Mouse (Mus musculus) forebrain, embryonic 15.5 days (tissue): ENCODE data around the gene Pianp. TPM values are rescaled to one million over a fixed set of nuclear protein-coding genes. Genes with fewer than 3 reads are reported as not detected.

ENCODE experiments used
- ATAC-seq: fragments of 200-750 bp; cut with Nextera tagmentation; replicated peaks from 2 replicates; pipeline ENCODE4 v1.8.0; 2017; ENCODE audit warnings: mild to moderate bottlenecking, moderate TSS enrichment, moderate library complexity
- H3K27ac ChIP-seq: fragments of 300-500 bp; sonication (generic); replicated peaks from 2 replicates; pipeline ENCODE4 v1.5.1; 2015; ENCODE audit warnings: mild to moderate bottlenecking, inconsistent platforms
- H3K27me3 ChIP-seq: fragments of 300-500 bp; sonication (generic); 2 replicates; pipeline ENCODE4 v1.6.1; 2015; ENCODE audit warnings: inconsistent platforms
- H3K36me3 ChIP-seq: fragments of 300-500 bp; sonication (generic); 2 replicates; pipeline ENCODE4 v1.6.1; 2015; ENCODE audit warnings: mild to moderate bottlenecking, inconsistent platforms
- H3K4me1 ChIP-seq: fragments of 300-500 bp; sonication (generic); 2 replicates; pipeline ENCODE4 v1.6.1; 2015; ENCODE audit warnings: inconsistent platforms
- H3K4me2 ChIP-seq: fragments of 300-500 bp; sonication (generic); replicated peaks from 2 replicates; pipeline ENCODE4 v1.6.1; 2015; ENCODE audit warnings: mild to moderate bottlenecking, inconsistent platforms
- H3K4me3 ChIP-seq: fragments of 300-500 bp; sonication (generic); 2 replicates; pipeline ENCODE4 v1.5.1; 2015; ENCODE audit warnings: mild to moderate bottlenecking, inconsistent platforms
- H3K9ac ChIP-seq: fragments of 300-500 bp; sonication (generic); replicated peaks from 2 replicates; pipeline ENCODE4 v1.6.1; 2015; ENCODE audit warnings: mild to moderate bottlenecking, inconsistent platforms
- H3K9me3 ChIP-seq: fragments of 300-500 bp; sonication (generic); 2 replicates; pipeline ENCODE4 v1.6.1; 2016; ENCODE audit warnings: inconsistent platforms
- WGBS: fragments of 180-500 bp; shearing (Covaris S2); methylation state at CpG from one replicate; pipeline ENCODE4 v1.1.7; 2015; ENCODE audit warnings: mixed read lengths; 5-methylcytosine and 5-hydroxymethylcytosine counted together
- polyA plus RNA-seq: library from polyadenylated mRNA; unstranded; fragments of >200 nt; fragmentation: Nextera tagmentation; extraction: Ambion mirVana; gene quantifications from 2 replicates; pipeline ENCODE4 v1.2.1, GENCODE M21; 2015

Gene Pianp
- polyA plus RNA-seq, 1 experiment from 2014 or later: 30.4 TPM

GRCm38 (mm10) chr6:124992241-124992640, 4.3 kb upstream of the Pianp start:
- H3K9ac ChIP-seq: no peak overlapping the region
- no peaks in the 10 kb centered on the region for H3K36me3 ChIP-seq
- no peak overlapping the region for H3K4me3 ChIP-seq
- 60% methylated on average over 4 of the region's 4 CpGs for WGBS
- H3K27me3 ChIP-seq: peaks cover 6% of the 10 kb centered on the region; the same call in 1 of the 2 replicates
- ATAC-seq: peak; percentile 41; the same call in 1 of the 2 replicates
- peaks cover 12% of the 10 kb centered on the region for H3K4me1 ChIP-seq
- H3K9me3 ChIP-seq: no peaks in the 10 kb centered on the region
- H3K27ac ChIP-seq: peak overlapping the region; percentile 55
- no peak overlapping the region for H3K4me2 ChIP-seq

- no peak overlapping the region for H3K9ac ChIP-seq
- H3K27me3 ChIP-seq: peaks cover 6% of the 10 kb centered on the region; the same call in 1 of the 2 replicates
- WGBS: 84% methylated on average over 9 of the region's 9 CpGs
- H3K4me1 ChIP-seq: peaks cover 23% of the 10 kb centered on the region
- no peaks in the 10 kb centered on the region for H3K36me3 ChIP-seq
- peak overlapping the region; percentile 55 for H3K27ac ChIP-seq
- no peak overlapping the region for H3K4me2 ChIP-seq
- H3K9me3 ChIP-seq: no peaks in the 10 kb centered on the region
- ATAC-seq: no peak
- H3K4me3 ChIP-seq: no peak overlapping the region
Measured at GRCm38 (mm10) chr6:124993365-124993764, 3.1 kb upstream of the Pianp start.

- WGBS: 10% methylated on average over 11 of the region's 11 CpGs
- Histone ChIP-seq H3K4me3 (no peak overlapping the region; the same call in 1 of the 2 replicates), H3K36me3 (no peaks in the 10 kb centered on the region), H3K4me1 (peaks cover 28% of the 10 kb centered on the region), H3K4me2 (0 out of 2 replicates have a peak overlapping the region, but pooled peaks have one; percentile 5), H3K9me3 (no peaks in the 10 kb centered on the region), H3K9ac (no peak overlapping the region), H3K27ac (no peak overlapping the region), H3K27me3 (peaks cover 11% of the 10 kb centered on the region)
- no peak for ATAC-seq
Measured at GRCm38 (mm10) chr6:124993876-124994275, 2.6 kb upstream of the Pianp start.

- Histone ChIP-seq H3K4me3 (no peak overlapping the region), H3K9ac (no peak overlapping the region), H3K27me3 (peaks cover 21% of the 10 kb centered on the region), H3K4me2 (no peak overlapping the region), H3K4me1 (peaks cover 30% of the 10 kb centered on the region), H3K36me3 (no peaks in the 10 kb centered on the region), H3K27ac (no peak overlapping the region), H3K9me3 (no peaks in the 10 kb centered on the region)
- WGBS: 74% methylated on average over 7 of the region's 7 CpGs
- ATAC-seq: no peak
Measured at GRCm38 (mm10) chr6:124995246-124995645, 1.2 kb upstream of the Pianp start.

- Histone ChIP-seq H3K36me3 (no peaks in the 10 kb centered on the region), H3K4me2 (peak overlapping the region; percentile 77), H3K9ac (peak overlapping the region; percentile 75), H3K4me3 (peak overlapping the region; percentile 56), H3K4me1 (peaks cover 30% of the 10 kb centered on the region), H3K9me3 (no peaks in the 10 kb centered on the region), H3K27ac (peak overlapping the region; percentile 72; the same call in 1 of the 2 replicates), H3K27me3 (peaks cover 25% of the 10 kb centered on the region)
- no peak for ATAC-seq
- WGBS: 49% methylated on average over 8 of the region's 8 CpGs
Measured at GRCm38 (mm10) chr6:124995831-124996403, 577 bp upstream of the Pianp start.

- Histone ChIP-seq H3K9me3 (no peaks in the 10 kb centered on the region), H3K9ac (peak overlapping the region; percentile 75), H3K27ac (no peak overlapping the region), H3K4me2 (peak overlapping the region; percentile 77), H3K4me1 (peaks cover 30% of the 10 kb centered on the region), H3K4me3 (peak overlapping the region; percentile 56), H3K27me3 (peaks cover 30% of the 10 kb centered on the region), H3K36me3 (no peaks in the 10 kb centered on the region)
- 10% methylated on average over 8 of the region's 8 CpGs for WGBS
- ATAC-seq: no peak
Measured at GRCm38 (mm10) chr6:124998066-124998465, 1.6 kb downstream of the Pianp start.

GRCm38 (mm10) chr6:124999091-124999490, 2.6 kb downstream of the Pianp start:
- WGBS: 43% methylated on average over 14 of the region's 14 CpGs
- no peaks in the 10 kb centered on the region for H3K36me3 ChIP-seq
- H3K4me3 ChIP-seq: no peak overlapping the region
- no peaks in the 10 kb centered on the region for H3K9me3 ChIP-seq
- H3K27me3 ChIP-seq: peaks cover 30% of the 10 kb centered on the region
- peaks cover 27% of the 10 kb centered on the region for H3K4me1 ChIP-seq
- ATAC-seq: no peak
- H3K4me2 ChIP-seq: no peak overlapping the region
- H3K9ac ChIP-seq: no peak overlapping the region
- H3K27ac ChIP-seq: no peak overlapping the region

GRCm38 (mm10) chr6:124999546-124999945, 3.1 kb downstream of the Pianp start:
- H3K27ac ChIP-seq: no peak overlapping the region
- H3K4me2 ChIP-seq: no peak overlapping the region
- H3K36me3 ChIP-seq: no peaks in the 10 kb centered on the region
- no peaks in the 10 kb centered on the region for H3K9me3 ChIP-seq
- H3K4me1 ChIP-seq: peaks cover 27% of the 10 kb centered on the region
- peaks cover 30% of the 10 kb centered on the region for H3K27me3 ChIP-seq
- H3K9ac ChIP-seq: no peak overlapping the region
- no peak overlapping the region for H3K4me3 ChIP-seq
- 27% methylated on average over 10 of the region's 10 CpGs for WGBS
- no peak for ATAC-seq

GRCm38 (mm10) chr6:125003706-125004105, 7.2 kb downstream of the Pianp start:
- H3K4me1 ChIP-seq: peaks cover 15% of the 10 kb centered on the region
- no peak overlapping the region for H3K27ac ChIP-seq
- no peak overlapping the region for H3K4me2 ChIP-seq
- H3K9me3 ChIP-seq: no peaks in the 10 kb centered on the region
- no peak overlapping the region for H3K4me3 ChIP-seq
- 43% methylated on average over 3 of the region's 3 CpGs for WGBS
- peaks cover 21% of the 10 kb centered on the region for H3K27me3 ChIP-seq
- no peak for ATAC-seq
- no peaks in the 10 kb centered on the region for H3K36me3 ChIP-seq
- no peak overlapping the region; the same call in 1 of the 2 replicates for H3K9ac ChIP-seq

- H3K9ac ChIP-seq: no peak overlapping the region
- peaks cover 16% of the 10 kb centered on the region for H3K4me1 ChIP-seq
- no peaks in the 10 kb centered on the region for H3K9me3 ChIP-seq
Measured at GRCm38 (mm10) chr6:125005086-125005485, 8.6 kb downstream of the Pianp start.

GRCm38 (mm10) chr6:125008060-125008459, 11.6 kb downstream of the Pianp start:
- Histone ChIP-seq H3K27ac (peak overlapping the region; percentile 99), H3K27me3 (no peaks in the 10 kb centered on the region), H3K36me3 (peaks cover 16% of the 10 kb centered on the region), H3K4me3 (peak overlapping the region; percentile 91), H3K4me2 (peak overlapping the region; percentile 83), H3K4me1 (peaks cover 45% of the 10 kb centered on the region), H3K9ac (peak overlapping the region; percentile 86), H3K9me3 (no peaks in the 10 kb centered on the region)
- 45% methylated on average over 13 of the region's 13 CpGs for WGBS
- ATAC-seq: peak; percentile 0; the same call in 1 of the 2 replicates

More at GRCm38 (mm10) chr6:125005086-125005485, 8.6 kb downstream of the Pianp start:
- no peak for ATAC-seq
- H3K27me3 ChIP-seq: peaks cover 10% of the 10 kb centered on the region; the same call in 1 of the 2 replicates
- H3K4me2 ChIP-seq: no peak overlapping the region
- H3K27ac ChIP-seq: no peak overlapping the region
- no peak overlapping the region for H3K4me3 ChIP-seq
- no peaks in the 10 kb centered on the region for H3K36me3 ChIP-seq
- WGBS: 47% methylated on average over 3 of the region's 3 CpGs

- H3K27me3 ChIP-seq: no peaks in the 10 kb centered on the region
- peaks cover 17% of the 10 kb centered on the region for H3K36me3 ChIP-seq
- H3K4me2 ChIP-seq: peak overlapping the region; percentile 83
- peak; percentile 98 for ATAC-seq
- 2% methylated on average over 33 of the region's 34 CpGs for WGBS
- peak overlapping the region; percentile 91 for H3K4me3 ChIP-seq
- H3K9me3 ChIP-seq: no peaks in the 10 kb centered on the region
- peaks cover 45% of the 10 kb centered on the region for H3K4me1 ChIP-seq
- H3K9ac ChIP-seq: peak overlapping the region; percentile 86
- peak overlapping the region; percentile 99 for H3K27ac ChIP-seq
Measured at GRCm38 (mm10) chr6:125008586-125009128, 12.2 kb downstream of the Pianp start.

- Histone ChIP-seq H3K4me3 (peak within 1 kb of the TSS; percentile 91), H3K27ac (peak within 1 kb of the TSS; percentile 99), H3K4me2 (peak within 1 kb of the TSS; percentile 83), H3K9ac (peak within 1 kb of the TSS; percentile 86), H3K4me1 (peaks cover 45% of the 10 kb centered on the region), H3K27me3 (no peaks in the 10 kb centered on the region), H3K9me3 (no peaks in the 10 kb centered on the region), H3K36me3 (peaks cover 17% of the 10 kb centered on the region)
- WGBS: 0% methylated on average over 3 of the region's 3 CpGs
- ATAC-seq: no peak
Measured at GRCm38 (mm10) chr6:125009129-125009180, 12.5 kb downstream of the Pianp start, which contains the start of gene Zfp384. Gene Zfp384, plus strand, starts transcription at chr6:125009145.
